Mouse (Mus musculus) CD4-positive helper T cell, adult 2 months (primary cell): ENCODE data around the gene Dnmt1.

Experiments used
- DNase-seq: peaks from one replicate; pipeline ENCODE4 v3.0.0-alpha.2; 2012; ENCODE audit warnings: low read depth, missing footprints, low spot score

Dnmt1 gene

GRCm38 (mm10) chr9:20943911-20944310 lies 15.8 kb downstream of the Dnmt1 start:
- no peak for DNase-seq

- DNase-seq = no peak
These were observed 16.3 kb downstream of the Dnmt1 start for GRCm38 (mm10) chr9:20943396-20943795.

GRCm38 (mm10) chr9:20923258-20923657 lies 36.4 kb downstream of the Dnmt1 start:
- no peak for DNase-seq

GRCm38 (mm10) chr9:20916160-20916559 lies 43.5 kb downstream of the Dnmt1 start:
- peak; percentile 63 for DNase-seq

- DNase-seq = no peak
These were observed 49.7 kb downstream of the Dnmt1 start for GRCm38 (mm10) chr9:20909948-20910347.

- DNase-seq = no peak
These were observed 57.6 kb downstream of the Dnmt1 start for GRCm38 (mm10) chr9:20902174-20902491.

GRCm38 (mm10) chr9:20901466-20902173 lies 58.1 kb downstream of the Dnmt1 start:
- peak; percentile 76 for DNase-seq

GRCm38 (mm10) chr9:20898511-20899073 lies 61.1 kb downstream of the Dnmt1 start, which contains the start of gene Eif3g:
TSS of gene Eif3g (minus strand) at chr9:20898623.
- peak; percentile 91 for DNase-seq

- DNase-seq = no peak
These were observed 61.8 kb downstream of the Dnmt1 start for GRCm38 (mm10) chr9:20897736-20898510.

- DNase-seq = no peak
These were observed 64.3 kb downstream of the Dnmt1 start for GRCm38 (mm10) chr9:20895382-20895781.

GRCm38 (mm10) chr9:20894629-20895028 lies 65.1 kb downstream of the Dnmt1 start:
- DNase-seq = no peak

GRCm38 (mm10) chr9:20893590-20894343 lies 65.9 kb downstream of the Dnmt1 start:
- no peak for DNase-seq

GRCm38 (mm10) chr9:20893069-20893468 lies 66.6 kb downstream of the Dnmt1 start:
- no peak for DNase-seq

GRCm38 (mm10) chr9:20892104-20892653 lies 67.5 kb downstream of the Dnmt1 start:
- no peak for DNase-seq

GRCm38 (mm10) chr9:20891339-20892103 lies 68.2 kb downstream of the Dnmt1 start:
- no peak for DNase-seq

- DNase-seq = no peak
These were observed 69.3 kb downstream of the Dnmt1 start for GRCm38 (mm10) chr9:20890411-20890810.

- no peak for DNase-seq
These were observed 70.2 kb downstream of the Dnmt1 start for GRCm38 (mm10) chr9:20889185-20890141.

GRCm38 (mm10) chr9:20888386-20888765 lies 71.3 kb downstream of the Dnmt1 start:
- no peak for DNase-seq

- peak; percentile 96 for DNase-seq
These were observed 71.8 kb downstream of the Dnmt1 start, which contains the start of gene Ppan for GRCm38 (mm10) chr9:20887704-20888385. TSS of gene Ppan (plus strand) at chr9:20888175.
